Mouse (Mus musculus): ENCODE data around the gene Hbq1a. TPM values are rescaled to one million over a fixed set of nuclear protein-coding genes. Genes with fewer than 3 reads are reported as not detected.

Hbq1a gene
- total and polyA plus RNA-seq, 3 experiments = 0.29 to 0.46 TPM; not detected in 1

- no peaks in the 10 kb centered on the region for H3K79me2 ChIP-seq (ENCODE audit: control insufficient read depth, insufficient read depth, low read length, poor library complexity)
- TF ChIP-seq NRF1 (IDR thresholded peaks at IDR 0.05; ENCODE audit: insufficient read depth, low read depth, low read length, poor library complexity, severe bottlenecking) = no peak
- no peak for TF ChIP-seq POLR2AphosphoS2 (IDR thresholded peaks at IDR 0.05; ENCODE audit: low read length)
- no peak for TF ChIP-seq MEF2A (IDR thresholded peaks at IDR 0.05; ENCODE audit: extremely low read depth, insufficient replicate concordance, low read depth, low read length, poor library complexity, severe bottlenecking)
- no peaks in the 10 kb centered on the region for H3K9me3 ChIP-seq (replicated peaks; ENCODE audit: insufficient read depth, low read length)
- no peak overlapping the region for H3K27ac ChIP-seq (ENCODE audit: control insufficient read depth, low read depth, low read length)
- H3K27me3 ChIP-seq (ENCODE audit: control insufficient read depth in 1 of 2, insufficient read depth in 2 of 2, low read length in 2 of 2) = peaks cover 6 to 15% of the 10 kb centered on the region in 2 experiments
- DNase-seq (ENCODE audit: low read depth, low spot score) = no peak
- H3K36me3 ChIP-seq (ENCODE audit: control insufficient read depth in 1 of 2, insufficient read depth in 2 of 2, low read length in 2 of 2) = no peaks in the 10 kb centered on the region
- no peak overlapping the region for H3K9ac ChIP-seq (ENCODE audit: control insufficient read depth, low read depth, low read length, poor library complexity, severe bottlenecking)
- peaks cover 0 to 4% of the 10 kb centered on the region in 2 experiments; a peak in 1 of 4 replicates for H3K4me1 ChIP-seq (ENCODE audit: control insufficient read depth in 1 of 2, insufficient read depth in 2 of 2, low read length in 2 of 2)
- H3K4me3 ChIP-seq (ENCODE audit: control insufficient read depth in 1 of 2, insufficient read depth in 1 of 2, low read depth in 2 of 2, low read length in 2 of 2) = no peak overlapping the region
Observed at GRCm38 (mm10) chr11:32336435-32336907, 36.6 kb downstream of the Hbq1a start.

- Histone ChIP-seq H3K36me3 (ENCODE audit: control insufficient read depth in 1 of 2, insufficient read depth in 2 of 2, low read length in 2 of 2) (no peaks in the 10 kb centered on the region), H3K9ac (ENCODE audit: control insufficient read depth, low read depth, low read length, poor library complexity, severe bottlenecking) (no peak overlapping the region), H3K27me3 (ENCODE audit: control insufficient read depth in 1 of 2, insufficient read depth in 2 of 2, low read length in 2 of 2) (peaks cover under 1 to 2% of the 10 kb centered on the region in 2 experiments; a peak in 3 of 4 replicates)
Observed at GRCm38 (mm10) chr11:32339131-32339531, 39.3 kb downstream of the Hbq1a start.

GRCm38 (mm10) chr11:32340476-32341473 lies 40.9 kb downstream of the Hbq1a start:
- Histone ChIP-seq H3K27ac (ENCODE audit: control insufficient read depth, low read depth, low read length) (no peak overlapping the region), H3K9ac (ENCODE audit: control insufficient read depth, low read depth, low read length, poor library complexity, severe bottlenecking) (no peak overlapping the region), H3K4me1 (ENCODE audit: control insufficient read depth in 1 of 2, insufficient read depth in 2 of 2, low read length in 2 of 2) (peaks cover 0 to 4% of the 10 kb centered on the region in 2 experiments; a peak in 1 of 4 replicates), H3K9me3 (replicated peaks; ENCODE audit: insufficient read depth, low read length) (no peaks in the 10 kb centered on the region), H3K79me2 (ENCODE audit: control insufficient read depth, insufficient read depth, low read length, poor library complexity) (no peaks in the 10 kb centered on the region), H3K27me3 (ENCODE audit: control insufficient read depth in 1 of 2, insufficient read depth in 2 of 2, low read length in 2 of 2) (no peaks in the 10 kb centered on the region; a peak in 2 of 4 replicates), H3K36me3 (ENCODE audit: control insufficient read depth in 1 of 2, insufficient read depth in 2 of 2, low read length in 2 of 2) (no peaks in the 10 kb centered on the region), H3K4me3 (ENCODE audit: control insufficient read depth in 1 of 2, insufficient read depth in 1 of 2, low read depth in 2 of 2, low read length in 2 of 2) (no peak overlapping the region)
- peak; percentile 88 for DNase-seq (ENCODE audit: low read depth, low spot score)
- TF ChIP-seq HCFC1 (IDR thresholded peaks at IDR 0.05; ENCODE audit: low read depth, low read length) (no peak), TAL1 (IDR thresholded peaks at IDR 0.05; ENCODE audit: low read length) (no peak), MEF2A (IDR thresholded peaks at IDR 0.05; ENCODE audit: extremely low read depth, insufficient replicate concordance, low read depth, low read length, poor library complexity, severe bottlenecking) (no peak), EP300 (IDR thresholded peaks at IDR 0.05; ENCODE audit: low read depth in 1 of 2, low read length in 2 of 2) (no peak), NRF1 (IDR thresholded peaks at IDR 0.05; ENCODE audit: insufficient read depth, low read depth, low read length, poor library complexity, severe bottlenecking) (no peak), ZMIZ1 (IDR thresholded peaks at IDR 0.05; ENCODE audit: low read depth, low read length) (no peak), POLR2AphosphoS2 (IDR thresholded peaks at IDR 0.05; ENCODE audit: low read length) (no peak), USF2 (IDR thresholded peaks at IDR 0.05; ENCODE audit: borderline replicate concordance in 1 of 2, insufficient read depth in 1 of 2, low read depth in 1 of 2, low read length in 2 of 2) (no peak), ETS1 (IDR thresholded peaks at IDR 0.05; ENCODE audit: low read depth, low read length) (no peak), USF1 (IDR thresholded peaks at IDR 0.05; ENCODE audit: low read depth, low read length) (no peak), CTCF (IDR thresholded peaks at IDR 0.05 in 2 of 3, conservative IDR thresholded peaks at IDR 0.05 in 1 of 3; ENCODE audit: control insufficient read depth in 1 of 3, insufficient read depth in 1 of 3, low read depth in 2 of 3, low read length in 3 of 3, poor library complexity in 1 of 3, severe bottlenecking in 1 of 3) (peak; percentile 91 to 98 (median 94)), MAFK (IDR thresholded peaks at IDR 0.05; ENCODE audit: borderline replicate concordance, low read depth, low read length) (no peak), RAD21 (IDR thresholded peaks at IDR 0.05; ENCODE audit: low read depth, low read length) (peak; percentile 26), KAT2A (conservative IDR thresholded peaks at IDR 0.05; ENCODE audit: low read depth, low read length) (no peak), SMC3 (IDR thresholded peaks at IDR 0.05; ENCODE audit: low read depth, low read length) (peak; percentile 53), ELF1 (IDR thresholded peaks at IDR 0.05; ENCODE audit: low read depth, low read length) (no peak), CHD1 (IDR thresholded peaks at IDR 0.05; ENCODE audit: low read depth, low read length) (no peak), E2F4 (IDR thresholded peaks at IDR 0.05; ENCODE audit: borderline replicate concordance, low read depth, low read length) (no peak)

More at GRCm38 (mm10) chr11:32339131-32339531, 39.3 kb downstream of the Hbq1a start:
- no peak overlapping the region for H3K4me3 ChIP-seq (ENCODE audit: control insufficient read depth in 1 of 2, insufficient read depth in 1 of 2, low read depth in 2 of 2, low read length in 2 of 2)
- peaks cover 0 to 4% of the 10 kb centered on the region in 2 experiments; a peak in 1 of 4 replicates for H3K4me1 ChIP-seq (ENCODE audit: control insufficient read depth in 1 of 2, insufficient read depth in 2 of 2, low read length in 2 of 2)
- no peak for DNase-seq (ENCODE audit: low read depth, low spot score)
- H3K79me2 ChIP-seq (ENCODE audit: control insufficient read depth, insufficient read depth, low read length, poor library complexity) = no peaks in the 10 kb centered on the region
- no peaks in the 10 kb centered on the region for H3K9me3 ChIP-seq (replicated peaks; ENCODE audit: insufficient read depth, low read length)
- no peak overlapping the region for H3K27ac ChIP-seq (ENCODE audit: control insufficient read depth, low read depth, low read length)
- no peak for TF ChIP-seq USF2 (IDR thresholded peaks at IDR 0.05; ENCODE audit: borderline replicate concordance in 1 of 2, insufficient read depth in 1 of 2, low read depth in 1 of 2, low read length in 2 of 2)

All from MEL (cell line).